Mouse (Mus musculus) C2C12 (cell line): ENCODE measurements around the gene Krt19.

Source experiments
- CEBPB ChIP-seq: IDR thresholded peaks from one replicate; pipeline ENCODE4 v1.6.1; 2011; ENCODE audit warnings: low read depth, mild to moderate bottlenecking, control low read depth, moderate library complexity
- CTCF ChIP-seq: IDR thresholded peaks from one replicate; pipeline ENCODE4 v1.5.1; 2011; ENCODE audit not compliant: control insufficient read depth, insufficient read depth, insufficient read length
- MAX ChIP-seq: IDR thresholded peaks from one replicate; pipeline ENCODE4 v1.6.1; 2011; ENCODE audit warnings: mild to moderate bottlenecking, control low read depth
- MYOD1 ChIP-seq: IDR thresholded peaks from one replicate; pipeline ENCODE4 v1.6.1; 2011; ENCODE audit warnings: low read depth; ENCODE audit not compliant: control insufficient read depth, insufficient read length
- MYOG ChIP-seq: IDR thresholded peaks from one replicate; pipeline ENCODE4 v1.6.1; 2011; ENCODE audit not compliant: control insufficient read depth, insufficient read length; ENCODE audit errors: extremely low read depth
- USF1 ChIP-seq: IDR thresholded peaks from one replicate; pipeline ENCODE4 v1.6.1; 2011; ENCODE audit warnings: low read depth, mild to moderate bottlenecking, control low read depth, moderate library complexity

DNA sequence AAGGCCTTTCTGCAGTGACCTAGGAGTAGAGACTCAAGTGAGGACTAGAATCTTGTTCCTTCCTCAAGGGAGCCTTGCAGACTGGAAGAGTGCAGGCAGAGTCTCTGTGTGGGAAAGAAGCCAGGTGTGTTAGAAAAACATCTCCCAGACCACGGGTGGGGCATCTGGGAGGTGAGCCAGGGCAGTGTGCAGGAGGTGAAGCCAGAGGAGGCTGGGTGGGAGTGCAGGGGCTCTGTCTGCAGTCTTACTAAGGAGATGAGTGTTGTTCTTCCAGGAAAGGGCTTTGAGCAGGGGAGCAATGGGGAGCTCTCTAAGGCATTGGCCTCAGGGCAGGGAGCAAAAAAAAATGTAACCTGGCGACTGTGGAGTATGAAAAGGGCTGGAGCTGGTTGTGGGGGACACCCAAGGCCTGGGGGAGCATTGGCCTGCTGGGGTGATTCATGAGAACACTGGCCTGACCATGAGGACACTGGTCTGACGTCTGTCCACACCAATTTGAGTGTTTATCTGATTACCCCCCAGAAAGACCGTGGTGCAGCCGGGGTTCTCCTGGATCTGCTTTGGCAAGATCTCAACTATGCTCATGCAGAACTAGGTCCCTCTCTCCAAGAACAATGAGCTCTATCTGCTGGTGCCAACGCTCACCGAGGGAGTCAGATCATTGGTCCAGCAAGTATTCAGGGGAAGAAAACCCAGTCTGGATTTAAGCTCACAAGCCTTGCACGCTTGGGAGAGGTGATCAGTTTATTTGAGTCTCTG lies 7.2 kb upstream of the Krt19 start:
- no peak for TF ChIP-seq MYOG
- no peak for TF ChIP-seq CTCF
- no peak for TF ChIP-seq CEBPB
- TF ChIP-seq USF1: no peak
- TF ChIP-seq MYOD1: no peak
- no peak for TF ChIP-seq MAX
